Comparison of ENCODE assay signal across 20 mouse cellular contexts in genomic region chr1:156442776-156443175, GRCm38 (mm10). TPM values are rescaled to one million over a fixed set of nuclear protein-coding genes. Genes with fewer than 3 reads are reported as not detected.
A peak's percentile ranks its signal among the peaks of the same experiment; 100 is the strongest.
DNase-seq lines count a peak whose midpoint lies in the region; ATAC-seq lines count a peak whose summit lies in the region.
"Had no signal": no experiment of that assay in that cellular context is flagged by ENCODE, and none has a peak within 500 bp of the region (broad histone marks: within the 10 kb centered on the region; RNA-seq: fewer than 3 reads in every experiment).

No protein-coding gene starts in this region.

- peak; percentile 61 to 84 for DNase-seq in adrenal gland, adult (ENCODE audit: inconsistent age in 2 of 2, low spot score in 1 of 2)
- DNase-seq in adrenal gland, postnatal 25 days: no peak
- DNase-seq in layer of hippocampus, adult 11-12 months (ENCODE audit: low spot score): peak; percentile 11
- no peak for DNase-seq in layer of hippocampus, postnatal 10 days (ENCODE audit: low spot score in 2 of 2)
- DNase-seq in ovary, adult 18-20 months (ENCODE audit: low spot score): peak; percentile 50
- no peak for DNase-seq in ovary, postnatal 10 days (ENCODE audit: low spot score)
- peak; percentile 35 for DNase-seq in telencephalon, adult 2 months (ENCODE audit: low read depth, low spot score)
- DNase-seq: cerebellum, adult 11-12 months; cerebellum, postnatal 14 days; heart, postnatal 36 days; kidney, adult 8-10 months; kidney, postnatal 14 days; lung, postnatal 4 days; spleen, adult 18-20 months had no signal

- no peak for ATAC-seq in erythroid progenitor cell, adult 5-6 weeks (replicated peaks; ENCODE audit: low FRiP score, poor library complexity, severe bottlenecking)
- ATAC-seq: activated CD4-positive, CD25-positive, alpha-beta regulatory T cell, adult 4 months; CD4-positive, CD25-positive, alpha-beta regulatory T cell, adult 4 months; forebrain, embryonic 16.5 days; midbrain, embryonic 16.5 days had no signal

RNA-seq across cellular contexts. Expression of gene Axdnd1, which starts 21.8 kb away (rescaled TPM):
- total RNA-seq in adrenal gland, postnatal 25 days (2021): 2.9 and 5.6 TPM in 2 replicates
- 1 to 10 TPM in 1 of 2 experiments, under 1 TPM in 1; 0.89 to 1.1 TPM for total RNA-seq in layer of hippocampus, postnatal 10 days (2021)
- total RNA-seq in erythroid progenitor cell, adult 5-6 weeks (2015; ENCODE audit: low replicate concordance): not detected in 2 replicates
- total RNA-seq in erythroid progenitor cell, adult 5-6 weeks (2017; ENCODE audit: low replicate concordance): not detected in 2 replicates
- total RNA-seq: gastrocnemius, adult 18-20 months; heart, postnatal 36 days had no signal

RNA-seq across cellular contexts. Expression of gene Soat1, which starts 31.4 kb away (rescaled TPM):
- 728 and 1,057 TPM in 2 replicates for total RNA-seq in adrenal gland, postnatal 25 days (2021)
- total RNA-seq in layer of hippocampus, postnatal 10 days (2021): 10 to 100 TPM; 44.3 to 48.3 TPM
- 13.3 and 15.1 TPM in 2 replicates for total RNA-seq in erythroid progenitor cell, adult 5-6 weeks (2015; ENCODE audit: low replicate concordance)
- total RNA-seq in erythroid progenitor cell, adult 5-6 weeks (2017; ENCODE audit: low replicate concordance): 6.5 and 8.6 TPM in 2 replicates

Comparison
In these comparisons a context has a peak if more than half of its experiments do, and no peak if none do; other contexts are left out.
1. DNase-seq: peak in adrenal gland, adult (2 of 2), layer of hippocampus, adult 11-12 months (single experiment), ovary, adult 18-20 months (single experiment) and telencephalon, adult 2 months (single experiment); none in adrenal gland, postnatal 25 days (single experiment), layer of hippocampus, postnatal 10 days (0 of 2) and ovary, postnatal 10 days (single experiment).
2. RNA of gene Soat1, which starts 31.4 kb away (total RNA-seq): 728 to 1,057 TPM in adrenal gland, postnatal 25 days; 44.3 to 48.3 TPM in layer of hippocampus, postnatal 10 days and 6.5 to 15.1 TPM in erythroid progenitor cell, adult 5-6 weeks; every median in the first group is over 10 times any median in the second.